Mouse (Mus musculus): ENCODE measurements around the gene Suds3. TPM values are rescaled to one million over a fixed set of nuclear protein-coding genes. Genes with fewer than 3 reads are reported as not detected.

Gene Suds3
- polyA plus RNA-seq (2016; fragmentation: Nextera tagmentation; extraction: Ambion mirVana) = 74.4 and 75.2 TPM in 2 replicates

GRCm38 (mm10) chr5:117115836-117116366, at the start of gene Suds3:
TSS of gene Suds3 (minus strand) at chr5:117116113.
- Histone ChIP-seq H3K4me2 (peak within 1 kb of the TSS; percentile 99), H3K4me1 (replicated peaks) (peaks cover 13% of the 10 kb centered on the region), H3K9me3 (replicated peaks) (no peaks in the 10 kb centered on the region), H3K27me3 (replicated peaks) (no peaks in the 10 kb centered on the region), H3K9ac (peak within 1 kb of the TSS; percentile 90), H3K27ac (ENCODE audit: poor library complexity, severe bottlenecking) (peak within 1 kb of the TSS; percentile 75), H3K4me3 (peak within 1 kb of the TSS; percentile 86), H3K36me3 (peaks cover 28% of the 10 kb centered on the region)
- peak; percentile 83 for ATAC-seq (ENCODE audit: insufficient number of reproducible peaks, low FRiP score)
- under 1% methylated on average over 59 of the region's 59 CpGs for WGBS

DNA sequence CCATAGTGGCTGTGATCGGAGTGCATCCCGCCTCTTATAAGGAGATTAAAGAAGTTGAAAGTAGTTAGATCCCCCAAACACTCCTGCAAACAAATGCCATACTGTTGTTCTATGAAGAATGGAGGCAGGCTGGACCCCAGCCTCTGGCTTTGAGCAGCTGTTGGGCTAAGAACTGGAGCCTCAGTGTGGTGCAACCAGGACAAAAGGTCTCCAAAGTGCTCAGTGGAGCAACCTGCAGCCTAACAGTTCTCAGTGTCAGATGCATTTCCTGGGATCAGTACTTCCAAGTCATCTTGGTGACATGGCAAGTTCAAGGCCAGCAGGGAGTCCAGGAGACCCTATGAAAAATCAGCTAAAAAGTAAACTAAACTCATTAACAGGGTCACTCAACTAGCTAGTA, 49.0 kb upstream of the Suds3 start:
- ATAC-seq (ENCODE audit: insufficient number of reproducible peaks, low FRiP score) = no peak
- Histone ChIP-seq H3K27me3 (replicated peaks) (no peaks in the 10 kb centered on the region), H3K36me3 (no peaks in the 10 kb centered on the region), H3K9ac (no peak overlapping the region), H3K4me1 (replicated peaks) (peaks cover 9% of the 10 kb centered on the region), H3K4me3 (no peak overlapping the region), H3K27ac (ENCODE audit: poor library complexity, severe bottlenecking) (no peak overlapping the region), H3K9me3 (replicated peaks) (0 out of 2 replicates have a peak, but pooled peaks cover 4% of the 10 kb centered on the region), H3K4me2 (no peak overlapping the region)
- WGBS = 94% methylated on average over 2 of the region's 2 CpGs

GRCm38 (mm10) chr5:117164516-117164915, 48.6 kb upstream of the Suds3 start:
- Histone ChIP-seq H3K27ac (ENCODE audit: poor library complexity, severe bottlenecking) (no peak overlapping the region), H3K4me1 (replicated peaks) (peaks cover 13% of the 10 kb centered on the region), H3K9ac (no peak overlapping the region), H3K4me2 (no peak overlapping the region), H3K27me3 (replicated peaks) (no peaks in the 10 kb centered on the region), H3K9me3 (replicated peaks) (0 out of 2 replicates have a peak, but pooled peaks cover 4% of the 10 kb centered on the region), H3K4me3 (no peak overlapping the region), H3K36me3 (no peaks in the 10 kb centered on the region)
- ATAC-seq (ENCODE audit: insufficient number of reproducible peaks, low FRiP score) = no peak
- 87% methylated on average over 5 of the region's 5 CpGs for WGBS

DNA sequence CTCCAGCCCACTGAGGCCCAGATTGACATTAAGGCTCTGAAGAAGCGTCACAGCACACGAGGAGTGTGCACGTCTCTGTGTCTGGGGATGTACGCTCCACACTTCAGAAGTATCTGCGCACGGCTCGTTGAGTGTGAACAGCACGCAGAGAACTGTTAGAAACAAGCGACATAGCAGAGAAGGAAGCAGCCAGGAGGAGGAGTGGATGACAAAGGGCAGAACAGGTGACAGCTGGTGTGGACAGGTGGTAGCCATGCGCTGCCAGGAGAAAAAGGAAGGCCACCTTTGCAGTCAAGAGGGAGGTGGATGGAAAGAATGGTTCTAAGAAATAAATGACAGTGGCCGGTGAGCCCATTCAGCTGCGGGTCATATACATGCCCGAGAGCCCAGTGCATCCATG, 47.9 kb upstream of the Suds3 start:
- no peaks in the 10 kb centered on the region for H3K36me3 ChIP-seq
- no peak for ATAC-seq (ENCODE audit: insufficient number of reproducible peaks, low FRiP score)
- H3K4me1 ChIP-seq (replicated peaks) = peaks cover 17% of the 10 kb centered on the region
- no peak overlapping the region for H3K4me3 ChIP-seq
- H3K9ac ChIP-seq = no peak overlapping the region
- H3K4me2 ChIP-seq = no peak overlapping the region
- WGBS = 90% methylated on average over 13 of the region's 13 CpGs
- H3K9me3 ChIP-seq (replicated peaks) = 0 out of 2 replicates have a peak, but pooled peaks cover 6% of the 10 kb centered on the region
- H3K27ac ChIP-seq (ENCODE audit: poor library complexity, severe bottlenecking) = no peak overlapping the region
- H3K27me3 ChIP-seq (replicated peaks) = no peaks in the 10 kb centered on the region

- no peaks in the 10 kb centered on the region for H3K27me3 ChIP-seq (replicated peaks)
Observed at GRCm38 (mm10) chr5:117160499-117160898, 44.6 kb upstream of the Suds3 start.

GRCm38 (mm10) chr5:117159805-117160291, 43.9 kb upstream of the Suds3 start:
- peaks cover 17% of the 10 kb centered on the region for H3K4me1 ChIP-seq (replicated peaks)
- no peaks in the 10 kb centered on the region for H3K36me3 ChIP-seq
- no peak overlapping the region for H3K4me3 ChIP-seq
- H3K9me3 ChIP-seq (replicated peaks) = 0 out of 2 replicates have a peak, but pooled peaks cover 9% of the 10 kb centered on the region
- ATAC-seq (ENCODE audit: insufficient number of reproducible peaks, low FRiP score) = no peak
- no peaks in the 10 kb centered on the region for H3K27me3 ChIP-seq (replicated peaks)
- WGBS = 47% methylated on average over 6 of the region's 6 CpGs
- no peak overlapping the region for H3K27ac ChIP-seq (ENCODE audit: poor library complexity, severe bottlenecking)
- no peak overlapping the region for H3K4me2 ChIP-seq
- H3K9ac ChIP-seq = no peak overlapping the region

More at GRCm38 (mm10) chr5:117160499-117160898, 44.6 kb upstream of the Suds3 start:
- no peak overlapping the region for H3K4me2 ChIP-seq
- WGBS = 64% methylated on average over 10 of the region's 10 CpGs
- peaks cover 17% of the 10 kb centered on the region for H3K4me1 ChIP-seq (replicated peaks)
- H3K9me3 ChIP-seq (replicated peaks) = 0 out of 2 replicates have a peak, but pooled peaks cover 9% of the 10 kb centered on the region
- no peak overlapping the region for H3K27ac ChIP-seq (ENCODE audit: poor library complexity, severe bottlenecking)
- no peak overlapping the region for H3K4me3 ChIP-seq
- ATAC-seq (ENCODE audit: insufficient number of reproducible peaks, low FRiP score) = no peak
- H3K36me3 ChIP-seq = no peaks in the 10 kb centered on the region
- 0 out of 2 replicates have a peak overlapping the region, but pooled peaks have one; percentile 6 for H3K9ac ChIP-seq

- Histone ChIP-seq H3K4me1 (replicated peaks) (peaks cover 17% of the 10 kb centered on the region), H3K4me2 (no peak overlapping the region), H3K36me3 (no peaks in the 10 kb centered on the region), H3K9me3 (replicated peaks) (0 out of 2 replicates have a peak, but pooled peaks cover 9% of the 10 kb centered on the region), H3K27me3 (replicated peaks) (no peaks in the 10 kb centered on the region), H3K27ac (ENCODE audit: poor library complexity, severe bottlenecking) (no peak overlapping the region), H3K9ac (no peak overlapping the region), H3K4me3 (no peak overlapping the region)
- 49% methylated on average over 8 of the region's 8 CpGs for WGBS
- no peak for ATAC-seq (ENCODE audit: insufficient number of reproducible peaks, low FRiP score)
Observed at GRCm38 (mm10) chr5:117159326-117159725, 43.4 kb upstream of the Suds3 start.

DNA sequence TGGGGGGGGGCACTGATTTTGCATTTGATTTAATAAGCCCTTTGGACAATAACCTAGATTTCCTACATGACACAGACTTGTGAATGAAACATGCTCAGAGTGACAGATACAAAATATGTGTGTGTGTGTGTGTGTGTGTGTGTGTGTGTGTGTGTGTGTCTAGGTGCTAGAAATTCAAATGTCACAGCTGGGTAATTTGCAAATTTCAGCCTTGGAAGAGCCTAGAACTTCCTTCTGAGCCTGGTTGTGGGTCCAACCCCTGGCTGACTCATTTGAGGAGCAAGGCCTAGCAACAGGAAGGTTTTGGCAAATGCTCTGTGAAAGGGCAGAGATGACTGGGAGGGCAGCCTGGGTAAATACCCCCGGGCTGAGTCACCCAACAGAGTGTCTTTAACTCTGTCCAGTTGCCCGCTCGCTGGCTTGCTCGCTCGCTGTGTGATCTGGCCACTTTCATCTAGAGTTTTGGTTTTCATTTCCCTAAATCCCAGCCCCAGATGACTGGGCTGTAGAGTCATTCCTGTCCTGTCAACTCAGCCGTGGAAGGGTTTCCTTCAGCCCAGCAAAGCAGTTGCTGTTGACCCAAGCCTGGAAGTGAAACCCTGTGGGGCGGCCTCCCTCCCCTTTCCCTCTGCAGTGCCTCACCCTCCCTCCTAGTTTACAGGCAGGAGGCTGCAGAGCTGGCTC, 42.6 kb upstream of the Suds3 start:
- Histone ChIP-seq H3K9me3 (replicated peaks) (0 out of 2 replicates have a peak, but pooled peaks cover 5% of the 10 kb centered on the region), H3K27me3 (replicated peaks) (no peaks in the 10 kb centered on the region), H3K27ac (ENCODE audit: poor library complexity, severe bottlenecking) (peak overlapping the region; percentile 9; the same call in 1 of the 2 replicates), H3K4me3 (no peak overlapping the region), H3K4me2 (no peak overlapping the region), H3K4me1 (replicated peaks) (peaks cover 17% of the 10 kb centered on the region), H3K36me3 (no peaks in the 10 kb centered on the region), H3K9ac (no peak overlapping the region)
- WGBS = 79% methylated on average over 7 of the region's 7 CpGs
- ATAC-seq (ENCODE audit: insufficient number of reproducible peaks, low FRiP score) = no peak

GRCm38 (mm10) chr5:117153527-117154091, 37.7 kb upstream of the Suds3 start:
- Histone ChIP-seq H3K4me3 (no peak overlapping the region), H3K9ac (no peak overlapping the region), H3K36me3 (no peaks in the 10 kb centered on the region), H3K4me1 (replicated peaks) (peaks cover 7% of the 10 kb centered on the region; the same call in 1 of the 2 replicates), H3K27ac (ENCODE audit: poor library complexity, severe bottlenecking) (peak overlapping the region; percentile 21; the same call in 1 of the 2 replicates), H3K27me3 (replicated peaks) (no peaks in the 10 kb centered on the region), H3K4me2 (no peak overlapping the region), H3K9me3 (replicated peaks) (peaks cover 8% of the 10 kb centered on the region)
- ATAC-seq (ENCODE audit: insufficient number of reproducible peaks, low FRiP score) = no peak
- 72% methylated on average over 15 of the region's 15 CpGs for WGBS

- Histone ChIP-seq H3K4me2 (no peak overlapping the region), H3K9me3 (replicated peaks) (peaks cover 6% of the 10 kb centered on the region), H3K9ac (no peak overlapping the region), H3K27ac (ENCODE audit: poor library complexity, severe bottlenecking) (no peak overlapping the region), H3K27me3 (replicated peaks) (no peaks in the 10 kb centered on the region), H3K4me1 (replicated peaks) (peaks cover 7% of the 10 kb centered on the region; the same call in 1 of the 2 replicates), H3K4me3 (no peak overlapping the region), H3K36me3 (no peaks in the 10 kb centered on the region)
- no peak for ATAC-seq (ENCODE audit: insufficient number of reproducible peaks, low FRiP score)
Observed at GRCm38 (mm10) chr5:117152944-117153343, 37.0 kb upstream of the Suds3 start.

GRCm38 (mm10) chr5:117150068-117150467, 34.2 kb upstream of the Suds3 start:
- H3K4me1 ChIP-seq (replicated peaks) = peaks cover 7% of the 10 kb centered on the region; the same call in 1 of the 2 replicates
- no peak overlapping the region for H3K27ac ChIP-seq (ENCODE audit: poor library complexity, severe bottlenecking)
- H3K9ac ChIP-seq = no peak overlapping the region
- H3K36me3 ChIP-seq = no peaks in the 10 kb centered on the region
- no peak overlapping the region for H3K4me2 ChIP-seq
- no peaks in the 10 kb centered on the region for H3K27me3 ChIP-seq (replicated peaks)
- H3K9me3 ChIP-seq (replicated peaks) = peaks cover 11% of the 10 kb centered on the region
- WGBS = 83% methylated on average over 5 of the region's 5 CpGs
- ATAC-seq (ENCODE audit: insufficient number of reproducible peaks, low FRiP score) = no peak
- no peak overlapping the region for H3K4me3 ChIP-seq
